Mouse (Mus musculus): ENCODE results near the gene Plekhb1. TPM values are rescaled to one million over a fixed set of nuclear protein-coding genes. Genes with fewer than 3 reads are reported as not detected.

Plekhb1 gene
- total RNA-seq (2021) (1 to 10 TPM; 2.9 to 5.7 TPM), polyA plus RNA-seq (2012; rRNA removed) (17.4 and 19.0 TPM in 2 replicates)
- long read RNA-seq, partial matches to known transcripts = 0 of 2 reads
- long read RNA-seq, other reads (novel, unspliced or antisense) = 0 of 2 reads

DNA sequence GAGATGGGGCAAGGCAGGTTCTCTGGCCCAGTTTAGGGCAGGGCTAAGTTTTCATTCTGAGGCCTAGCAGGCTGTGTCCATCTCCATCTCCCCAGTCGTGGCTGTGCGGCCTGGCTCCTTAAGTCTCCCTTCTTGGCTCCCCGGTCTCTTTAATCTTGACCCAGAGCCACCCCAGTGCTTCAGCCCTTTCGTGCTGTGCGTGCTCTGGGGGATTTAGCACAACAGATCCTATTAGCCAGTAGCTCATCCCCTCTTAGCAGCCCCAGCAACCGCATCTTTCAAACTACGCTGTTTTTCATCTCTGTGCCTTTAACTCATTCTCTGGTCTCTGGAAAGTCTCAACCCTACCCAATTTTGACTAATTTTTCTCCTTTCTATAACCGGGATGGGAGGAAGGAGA lies at the start of gene Plekhb1:
Plekhb1 (minus strand) TSS at position 184 of the 400 bp plus-strand sequence.
- no peak for DNase-seq

DNA sequence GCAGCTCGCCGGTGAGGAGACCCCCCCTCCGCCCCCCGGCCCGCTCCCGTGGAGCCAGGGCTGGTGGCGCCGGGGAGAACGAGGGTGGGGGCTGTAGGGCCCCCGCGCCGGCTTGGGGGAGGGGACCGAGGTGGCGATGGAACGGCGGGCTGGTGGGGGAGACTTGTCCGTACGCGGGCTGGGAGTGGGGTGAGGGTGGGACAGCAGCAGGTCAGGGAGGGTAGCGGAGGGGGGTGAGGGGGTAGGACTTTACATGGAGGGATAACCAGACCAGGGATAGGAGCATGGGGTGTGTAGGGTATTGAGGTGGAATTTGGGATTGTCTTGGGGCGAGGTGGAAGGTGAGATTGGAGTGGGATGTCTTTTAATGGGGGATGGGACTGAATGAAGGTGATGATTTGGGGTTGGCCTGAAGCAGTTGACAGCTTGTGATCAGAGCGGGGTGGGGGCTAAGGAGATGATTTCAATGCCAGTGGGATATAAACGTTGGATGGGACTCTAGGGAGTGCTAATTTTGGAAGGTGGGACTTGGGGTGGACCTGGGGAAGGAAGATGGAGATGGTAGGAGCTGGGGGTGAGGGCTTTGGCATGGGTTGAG lies 44.8 kb upstream of the Plekhb1 start:
- DNase-seq = no peak

DNA sequence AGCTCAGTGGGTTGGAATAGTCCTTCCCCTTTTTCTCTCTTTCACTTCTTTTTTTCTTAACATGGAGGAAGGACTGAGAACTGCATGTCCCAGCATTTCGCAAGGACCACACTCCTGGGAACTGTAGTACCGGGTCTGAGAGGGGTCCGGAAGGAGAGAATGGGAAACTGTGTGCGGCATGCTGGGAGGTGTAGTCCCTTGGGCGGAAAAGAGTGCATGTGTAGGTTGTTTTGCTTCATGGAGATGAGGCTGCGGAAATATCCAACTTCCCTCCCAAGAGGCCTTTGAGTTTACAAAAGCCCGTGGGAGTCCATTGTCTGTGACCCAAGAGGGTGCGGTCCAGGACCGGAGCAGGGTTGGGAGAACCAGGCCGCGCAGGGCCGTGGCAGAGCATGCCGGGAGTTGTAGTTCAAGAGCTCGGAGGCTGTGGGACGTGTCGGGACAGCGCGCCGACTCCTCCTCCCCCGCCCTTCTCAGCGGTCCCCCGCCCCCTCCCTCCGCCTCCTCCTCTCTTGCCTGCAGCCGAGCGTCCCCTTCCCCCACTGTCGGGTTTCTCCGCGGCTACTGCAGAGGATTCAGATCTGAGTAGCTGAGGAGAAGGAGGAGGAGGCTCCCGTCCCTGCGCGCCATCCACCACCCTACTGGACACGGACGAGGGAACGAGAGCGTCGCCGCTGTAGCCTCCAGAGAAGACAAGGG lies 44.1 kb upstream of the Plekhb1 start, which contains the start of gene Fam168a:
Fam168a (plus strand) TSS at position 493 of the 699 bp plus-strand sequence.
- DNase-seq = peak; percentile 97

DNA sequence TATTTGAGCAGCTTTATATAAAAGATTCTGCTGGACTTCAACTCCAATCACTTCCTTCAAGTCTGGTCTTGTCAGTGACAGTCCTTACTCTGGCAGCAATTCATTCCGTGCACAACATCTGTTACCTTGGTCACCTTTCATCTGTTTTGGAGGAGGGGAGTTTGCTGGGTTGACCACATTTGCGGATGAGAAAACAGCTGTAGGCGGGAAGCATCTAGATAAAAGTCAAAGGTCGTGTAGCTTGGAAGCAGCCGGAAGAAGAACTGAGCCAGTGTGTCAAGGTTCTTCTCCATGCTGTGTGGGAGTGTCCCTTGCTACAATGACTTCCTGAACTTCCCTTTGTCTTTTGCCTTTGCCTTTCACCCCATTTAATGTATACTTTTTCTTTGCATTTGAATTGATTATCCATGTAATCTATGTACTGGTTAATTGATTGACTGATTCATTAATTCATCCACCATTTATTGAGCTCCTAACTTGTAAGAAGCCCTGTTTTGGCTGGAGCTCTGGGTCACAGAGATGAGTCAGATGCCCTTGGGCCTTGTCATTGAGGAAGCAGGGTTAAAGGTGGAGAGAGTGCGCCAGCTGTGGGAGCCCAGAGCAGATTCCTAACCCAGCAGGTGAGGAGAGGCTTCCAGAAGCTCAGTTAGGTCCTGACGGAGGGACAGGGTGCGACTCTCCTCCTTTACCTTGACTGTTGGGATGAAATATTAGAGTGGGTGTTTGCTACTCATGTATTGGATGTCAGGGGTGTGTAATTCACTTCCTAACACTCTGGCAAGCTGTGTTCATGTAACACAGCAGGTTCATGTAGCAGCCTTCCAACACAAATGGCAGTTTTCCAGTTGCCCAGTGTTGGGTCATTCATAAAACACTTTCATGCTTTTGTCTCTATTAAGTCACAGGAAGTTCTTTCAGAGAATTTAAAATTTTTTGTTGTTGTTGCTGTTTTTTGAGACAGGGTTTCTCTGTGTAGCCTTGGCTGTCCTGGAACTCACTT lies 37.9 kb upstream of the Plekhb1 start:
- peak; percentile 75 for DNase-seq

DNA sequence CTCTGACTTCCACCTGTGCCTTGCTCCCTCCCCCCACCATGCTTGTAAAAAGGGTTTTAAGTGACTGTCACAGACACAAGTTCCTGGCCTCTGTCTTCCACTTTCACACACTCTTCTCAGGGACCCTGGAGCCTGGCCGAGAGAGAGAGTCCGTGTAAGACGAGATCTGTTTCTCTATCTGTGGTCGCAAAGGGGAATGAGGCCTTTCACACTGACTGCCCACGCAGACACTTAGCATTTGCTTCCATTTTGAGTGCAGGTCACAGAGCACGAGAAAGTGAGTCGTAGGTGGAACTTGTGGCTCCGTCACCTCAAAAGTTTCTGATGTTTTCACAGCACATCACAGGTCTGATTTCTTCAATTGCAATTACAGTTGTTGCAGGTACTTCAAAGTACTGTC lies 31.0 kb upstream of the Plekhb1 start:
- no peak for DNase-seq

DNA sequence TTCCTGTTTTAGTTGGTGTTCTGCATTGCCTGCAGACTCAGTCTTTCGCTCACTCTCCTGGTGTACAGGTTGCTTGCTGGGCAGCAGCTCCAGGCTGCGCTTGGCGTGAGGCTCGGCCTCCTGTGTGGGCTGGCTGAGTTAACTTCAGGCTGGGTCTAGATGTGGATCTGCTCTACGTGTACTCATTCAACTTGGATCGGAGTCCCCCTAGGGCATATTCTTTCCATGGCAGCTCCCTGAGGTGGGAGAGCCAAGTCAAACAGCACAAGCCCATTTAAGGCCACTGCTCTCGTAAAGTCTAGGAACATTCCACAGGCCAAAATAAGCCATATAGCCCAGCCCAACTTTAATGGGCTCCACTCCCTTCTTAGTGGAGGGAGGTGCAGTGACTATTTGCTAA lies 26.3 kb upstream of the Plekhb1 start:
- no peak for DNase-seq

DNA sequence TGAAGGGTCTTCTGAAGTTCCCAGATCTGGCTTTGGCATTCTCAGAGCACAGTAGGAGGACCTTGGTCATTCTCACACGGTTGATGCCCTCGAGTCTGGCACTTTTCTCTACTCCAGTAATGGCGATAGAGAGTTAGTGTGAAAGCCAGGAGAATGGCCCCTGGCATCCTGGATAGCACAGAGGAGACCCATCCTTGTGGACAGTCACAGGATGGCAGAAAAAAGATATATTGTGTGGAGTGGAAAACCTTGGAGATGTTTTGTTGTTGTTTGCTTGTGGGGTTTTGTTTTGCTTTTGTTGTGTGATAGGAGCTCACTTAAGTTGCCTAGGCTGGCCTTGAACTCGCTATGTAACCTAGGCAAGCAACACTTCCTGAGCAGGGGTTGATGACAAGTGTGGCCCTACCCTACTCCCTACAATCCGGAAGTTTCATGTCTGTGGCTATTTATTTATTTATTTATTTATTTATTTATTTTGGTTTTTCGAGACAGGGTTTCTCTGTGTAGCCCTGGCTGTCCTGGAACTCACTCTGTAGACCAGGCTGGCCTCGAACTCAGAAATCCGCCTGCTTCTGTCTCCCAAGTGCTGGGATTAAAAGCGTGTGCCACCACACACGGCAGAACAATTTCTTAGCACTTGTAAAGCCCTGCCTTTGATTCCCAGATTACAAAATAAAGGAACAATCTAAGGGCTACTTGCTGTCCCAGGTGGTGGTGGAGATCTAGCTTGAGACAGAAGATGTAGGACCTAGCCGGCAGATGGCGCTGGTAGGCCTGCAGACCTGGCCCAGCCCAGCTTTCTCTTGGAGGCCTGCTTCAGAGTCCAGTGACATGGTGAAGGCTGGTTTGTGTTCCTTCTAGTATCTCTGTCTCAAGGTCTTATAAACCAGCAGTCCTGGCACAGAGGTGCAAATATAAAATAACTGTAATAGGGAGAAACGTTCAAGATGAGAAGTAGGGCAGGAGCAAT lies 23.1 kb upstream of the Plekhb1 start:
- DNase-seq = peak; percentile 77

DNA sequence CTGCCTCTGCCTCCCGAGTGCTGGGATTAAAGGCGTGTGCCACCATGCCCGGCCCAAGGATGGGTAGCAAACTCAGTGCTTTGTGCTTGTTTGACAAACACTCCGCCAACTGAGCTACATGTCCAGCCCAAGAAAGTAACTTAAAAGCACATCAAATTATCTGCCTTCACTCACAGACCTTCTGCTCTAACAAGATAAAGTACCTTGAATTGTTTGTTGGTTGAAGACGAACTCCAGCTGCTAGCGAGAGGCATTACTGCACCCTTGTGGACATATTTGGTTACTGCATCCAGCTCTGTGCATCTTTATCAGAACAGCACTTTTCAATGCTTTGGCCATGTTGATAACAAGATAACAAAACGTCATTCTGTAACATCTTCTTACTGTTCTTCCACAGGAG lies 22.3 kb upstream of the Plekhb1 start:
- peak; percentile 36 for DNase-seq

DNA sequence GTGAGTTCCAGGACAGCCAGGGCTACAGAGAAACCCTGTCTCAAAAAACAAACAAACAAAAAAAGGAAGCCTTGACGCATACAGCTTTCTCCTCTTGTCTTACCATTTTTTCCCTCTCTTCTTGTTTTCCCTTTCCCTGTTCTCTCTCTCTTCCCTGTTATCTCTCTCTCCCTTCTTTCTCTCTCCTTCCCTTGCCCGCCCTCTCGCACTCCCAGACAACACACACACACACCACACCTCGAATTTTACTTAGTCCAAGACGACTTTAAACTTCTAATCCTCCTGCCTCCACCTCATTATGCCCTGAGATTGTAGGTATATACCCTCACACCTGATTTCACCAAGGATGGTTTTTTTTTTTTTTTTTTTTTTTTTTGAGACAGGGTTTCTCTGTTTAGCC lies 21.9 kb upstream of the Plekhb1 start:
- no peak for DNase-seq

DNA sequence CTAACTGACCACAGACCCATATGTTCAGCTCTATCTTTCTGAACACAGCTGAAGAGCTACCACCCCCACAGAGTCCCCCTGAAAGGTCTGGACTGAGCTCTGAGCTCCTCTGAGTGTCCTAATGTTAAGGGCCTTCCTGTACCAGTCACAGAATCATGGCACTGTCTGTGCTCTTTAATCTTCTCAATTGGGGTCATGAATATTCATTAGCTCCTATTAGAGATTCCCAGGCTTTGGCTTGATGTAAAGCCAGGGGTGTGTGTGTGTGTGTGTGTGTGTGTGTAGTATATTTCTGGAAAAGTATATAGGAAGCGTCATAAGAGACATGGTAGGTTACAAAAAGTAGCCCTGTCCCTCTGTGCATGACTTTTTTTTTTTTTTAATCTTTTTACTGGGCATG lies 21.0 kb upstream of the Plekhb1 start:
- no peak for DNase-seq

DNA sequence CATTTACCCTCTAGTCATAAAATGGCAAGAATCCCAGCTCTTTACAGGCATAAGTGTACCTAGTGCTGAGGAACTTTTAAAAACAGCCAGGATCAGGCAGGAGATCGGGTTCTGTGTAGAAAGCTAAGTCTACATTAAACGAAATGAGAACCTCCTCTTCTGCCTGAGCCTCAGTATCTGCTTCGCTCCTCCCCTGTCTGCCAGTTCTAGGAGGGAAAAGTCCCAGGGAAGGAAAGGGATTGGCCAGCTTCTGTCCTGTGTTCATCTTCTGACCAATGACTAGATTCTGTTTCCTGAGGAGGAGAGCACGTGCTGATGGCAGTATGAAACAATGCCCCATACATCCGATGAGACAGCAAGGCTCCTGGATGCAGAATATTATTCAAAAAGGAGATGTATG lies 18.9 kb upstream of the Plekhb1 start:
- no peak for DNase-seq

DNA sequence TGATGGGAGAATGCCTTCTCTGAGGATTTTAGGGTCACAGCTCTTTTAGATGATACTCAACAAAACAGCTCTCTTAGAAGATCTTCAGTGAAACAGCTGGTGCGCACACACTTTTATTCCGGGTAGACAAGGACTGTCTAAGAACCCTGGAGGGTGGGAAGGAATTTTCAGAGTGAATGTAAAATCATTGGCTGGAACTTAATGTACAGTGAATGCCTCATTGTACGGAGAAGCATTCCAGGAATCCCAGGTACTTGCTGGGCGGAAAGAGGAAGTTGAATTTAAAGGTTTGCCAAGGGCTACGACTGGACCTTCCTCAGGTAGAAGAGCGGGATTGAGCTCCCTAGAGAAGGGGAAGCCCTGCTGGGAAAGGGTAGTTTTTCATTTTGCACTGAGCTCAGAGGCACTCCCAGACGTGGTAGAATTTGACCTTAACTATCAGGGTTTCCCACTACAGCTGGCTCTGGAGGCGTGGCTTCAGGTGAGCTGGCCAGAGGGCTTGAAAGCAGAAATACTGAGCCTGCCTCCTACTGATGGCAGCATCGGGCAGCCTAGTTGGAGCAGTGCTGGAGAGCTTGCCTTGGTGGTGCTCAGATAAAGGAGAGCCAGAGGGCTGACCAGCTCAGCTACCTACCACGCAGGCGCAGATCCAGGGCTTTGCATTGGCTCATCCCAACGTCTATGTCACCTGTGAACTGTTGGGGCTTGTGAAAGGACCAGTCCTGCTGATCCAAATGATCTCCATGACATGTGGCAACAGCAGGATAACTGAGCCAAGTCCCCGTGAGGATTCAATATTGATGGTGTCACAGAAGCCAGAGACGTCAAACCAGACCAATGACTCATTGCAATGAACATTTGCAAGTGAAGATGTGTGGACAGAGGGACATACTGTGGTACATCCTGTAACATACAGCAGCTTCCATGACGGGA lies 17.0 kb upstream of the Plekhb1 start:
- no peak for DNase-seq

DNA sequence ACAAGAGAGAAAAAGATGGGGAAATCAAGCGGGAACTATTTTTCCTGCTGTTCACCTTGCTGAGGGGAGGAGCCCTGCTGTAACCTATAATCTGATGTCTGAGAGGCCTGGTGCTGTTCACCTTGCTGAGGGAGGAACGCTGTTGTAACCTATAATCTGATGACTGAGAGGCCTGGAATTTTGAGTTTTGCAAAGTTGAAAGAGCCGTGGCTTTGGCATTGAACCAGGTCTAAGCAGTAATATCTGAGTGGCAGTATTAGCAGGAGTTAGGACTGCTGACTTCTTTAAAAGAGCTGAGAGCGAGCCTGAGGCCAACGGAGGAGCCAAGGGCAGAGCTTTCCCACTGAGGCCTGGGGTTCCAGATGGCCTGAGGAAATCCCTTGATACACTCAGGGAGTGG lies 15.8 kb upstream of the Plekhb1 start:
- peak; percentile 11 for DNase-seq

DNA sequence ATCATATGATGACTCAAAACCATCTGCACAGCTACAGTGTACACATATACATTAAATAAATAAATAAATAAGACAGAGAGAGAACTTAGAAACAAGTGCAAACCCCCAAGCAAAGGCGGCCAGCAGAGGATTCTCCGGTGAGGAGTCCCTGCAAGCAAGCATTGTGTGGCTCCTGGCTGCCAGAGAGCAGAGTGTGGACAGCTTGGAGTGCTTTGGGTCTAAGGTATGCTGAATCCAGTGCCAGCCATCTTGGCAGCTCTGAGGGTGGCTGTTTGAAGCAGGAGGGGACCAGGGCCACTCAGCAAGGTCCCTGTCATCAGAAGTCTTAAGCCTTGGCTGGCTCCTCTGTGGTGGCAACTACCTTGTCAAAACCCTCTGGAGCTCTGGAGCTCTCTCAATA lies 12.7 kb upstream of the Plekhb1 start:
- DNase-seq = no peak

DNA sequence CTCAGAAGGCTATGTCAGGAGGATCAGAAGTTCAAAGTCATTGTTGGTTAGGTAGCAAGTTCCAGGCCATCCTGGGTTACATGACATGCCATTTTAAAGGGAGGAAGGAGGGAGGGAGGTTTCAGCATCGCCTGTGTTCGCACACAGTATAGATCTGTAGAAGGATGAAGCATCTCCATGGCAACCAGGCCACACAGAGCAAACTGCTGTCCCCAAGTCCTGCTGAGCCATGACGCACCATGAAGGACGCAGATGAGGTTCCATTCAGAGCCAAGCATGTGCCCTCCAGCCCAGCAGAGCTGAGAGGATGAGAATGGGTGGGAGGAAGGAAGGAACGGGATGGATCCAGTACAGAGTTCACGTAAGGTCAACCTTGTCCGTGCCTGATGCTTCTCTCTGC lies 11.2 kb upstream of the Plekhb1 start:
- DNase-seq = no peak

DNA sequence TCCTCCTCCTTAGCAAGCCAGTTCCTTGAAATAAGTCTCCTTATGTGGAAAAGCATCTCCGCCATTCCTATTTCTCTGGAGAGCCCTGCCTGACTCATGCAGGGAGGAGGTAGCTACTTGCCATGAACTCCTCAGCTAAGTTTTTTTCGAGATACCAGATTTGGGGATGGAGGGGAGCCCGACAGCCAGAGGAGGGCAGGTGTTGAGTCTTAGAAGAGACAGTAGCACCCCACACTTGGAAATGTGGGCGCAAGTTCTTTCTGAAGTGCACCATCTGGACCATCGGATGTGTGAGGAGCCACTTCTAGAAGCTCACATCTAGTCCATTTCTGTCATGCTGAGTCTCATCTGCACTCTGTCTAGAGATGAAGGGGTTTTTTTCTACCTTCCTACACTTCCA lies 8.4 kb upstream of the Plekhb1 start:
- no peak for DNase-seq

DNA sequence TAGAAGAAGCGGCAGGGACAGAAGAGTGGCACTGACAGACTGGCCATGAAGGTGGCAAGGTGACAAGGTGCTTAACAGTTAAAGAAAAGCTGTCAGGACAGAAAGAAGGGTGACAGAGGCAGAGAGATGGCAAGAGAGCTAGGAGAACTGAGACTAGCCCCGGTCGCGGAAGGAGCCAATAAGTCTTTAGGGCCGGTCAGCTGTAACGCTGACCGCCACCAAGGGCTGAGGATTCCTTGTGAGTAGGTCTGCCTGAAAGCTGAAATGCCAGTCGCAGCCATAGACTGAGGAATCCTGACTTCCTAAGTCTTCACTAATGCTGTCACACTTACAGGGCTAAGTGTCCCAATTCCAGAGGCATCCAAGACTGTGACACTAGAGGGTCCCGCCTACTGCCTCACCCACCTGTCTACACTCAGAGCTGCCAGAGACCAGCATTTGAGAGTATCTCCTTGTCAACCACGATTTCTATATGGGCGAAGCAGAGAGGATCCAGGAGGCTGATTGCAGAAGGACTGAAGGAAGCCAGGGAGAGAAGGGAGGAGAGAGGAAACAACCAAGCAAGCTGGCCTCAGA lies 1.6 kb upstream of the Plekhb1 start:
- no peak for DNase-seq

DNA sequence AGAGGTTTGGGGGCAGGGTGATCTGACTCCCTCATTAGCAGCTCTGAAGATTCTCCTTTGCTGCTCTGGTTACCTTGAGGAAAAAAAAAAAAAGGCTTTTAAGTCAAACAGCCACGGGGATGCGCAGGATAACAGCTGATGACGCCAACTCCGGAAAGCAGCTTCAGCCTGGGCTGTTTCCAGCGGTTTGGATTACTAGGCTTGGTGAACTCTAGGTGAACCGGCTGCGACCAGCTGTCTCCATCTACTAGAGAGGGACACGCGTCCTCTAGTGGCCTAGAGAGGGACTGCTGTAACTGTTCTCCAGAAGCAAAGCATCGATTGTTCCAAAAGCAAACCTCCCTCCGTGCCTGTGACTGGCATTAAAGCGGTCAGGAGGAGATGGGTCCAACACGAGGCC lies 976 bp upstream of the Plekhb1 start:
- DNase-seq = peak; percentile 88

DNA sequence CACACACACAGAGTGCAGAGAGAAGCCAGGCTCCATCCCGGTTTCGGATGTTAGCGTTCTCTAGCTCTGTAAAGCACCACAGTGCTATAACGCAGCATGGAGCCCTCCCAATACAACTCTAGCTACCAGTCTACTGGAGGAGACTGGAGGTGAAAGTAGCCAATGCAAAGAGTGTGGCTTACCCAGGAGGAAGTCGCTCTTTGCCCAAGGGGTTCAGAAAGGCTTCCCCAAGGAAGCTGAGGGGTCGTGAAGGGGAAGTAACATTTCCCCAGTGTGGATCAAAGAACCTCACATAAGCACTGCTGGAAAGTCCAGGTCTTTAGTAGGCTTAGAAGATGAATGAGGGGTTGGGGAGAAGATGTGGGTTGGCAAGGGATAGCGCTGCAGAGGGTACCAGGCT lies 950 bp downstream of the Plekhb1 start:
- DNase-seq = no peak

DNA sequence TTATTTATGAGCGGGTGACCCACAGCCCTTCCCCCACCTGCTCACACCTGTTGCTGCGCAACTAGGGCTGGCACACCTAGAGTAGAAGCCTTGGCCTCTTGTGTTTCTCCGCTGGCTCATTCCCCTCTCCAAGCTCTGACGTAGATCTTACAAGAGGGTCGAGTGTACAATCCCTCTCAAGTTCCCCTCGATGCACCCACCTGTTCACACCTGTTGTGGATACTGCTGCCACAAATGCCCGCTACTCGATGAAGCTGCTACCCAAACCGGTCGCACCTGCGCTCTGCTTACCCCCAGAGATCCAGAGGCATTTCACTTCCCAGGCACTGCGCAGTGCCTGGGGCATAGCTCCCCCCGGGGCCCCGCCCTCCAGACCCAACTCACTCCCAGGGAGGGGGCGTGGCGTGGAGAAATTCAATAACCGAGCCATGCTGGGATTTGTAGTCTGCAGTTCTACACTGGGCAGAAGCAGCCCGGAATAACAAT lies 4.1 kb downstream of the Plekhb1 start:
- peak; percentile 40 for DNase-seq
